Mouse (Mus musculus) testis, adult 2 months (tissue): ENCODE measurements around the gene Hilpda. TPM values are rescaled to one million over a fixed set of nuclear protein-coding genes. Genes with fewer than 3 reads are reported as not detected.

Experiments
- H3K27ac ChIP-seq: fragments of 200-500 bp; 2 replicates; pipeline ENCODE4 v1.5.1; 2012; ENCODE audit warnings: low read depth, low read length; ENCODE audit not compliant: control insufficient read depth, insufficient read depth
- H3K27me3 ChIP-seq: fragments of 200-500 bp; 2 replicates; pipeline ENCODE4 v1.6.1; 2012; ENCODE audit warnings: mild to moderate bottlenecking, low read length, moderate library complexity; ENCODE audit not compliant: control insufficient read depth, insufficient read depth
- H3K36me3 ChIP-seq: fragments of 200-500 bp; 2 replicates; pipeline ENCODE4 v1.6.1; 2012; ENCODE audit warnings: mild to moderate bottlenecking, low read length; ENCODE audit not compliant: control insufficient read depth, insufficient read depth
- H3K4me1 ChIP-seq: fragments of 200-500 bp; 2 replicates; pipeline ENCODE4 v1.6.1; 2012; ENCODE audit warnings: low read length; ENCODE audit not compliant: control insufficient read depth, insufficient read depth
- H3K4me3 ChIP-seq: fragments of 200-500 bp; 2 replicates; pipeline ENCODE4 v1.5.1; 2012; ENCODE audit warnings: low read depth, mild to moderate bottlenecking, low read length, moderate library complexity, mixed read lengths; ENCODE audit not compliant: control insufficient read depth
- CTCF ChIP-seq: fragments of 200-500 bp; IDR thresholded peaks from 2 replicates; pipeline ENCODE4 v1.5.1; 2012; ENCODE audit warnings: low read depth, mild to moderate bottlenecking, inconsistent platforms, low read length, moderate library complexity; ENCODE audit not compliant: control insufficient read depth, insufficient read depth, insufficient replicate concordance
- POLR2A ChIP-seq: fragments of 200-500 bp; IDR thresholded peaks from 2 replicates; pipeline ENCODE4 v1.6.1; 2012; ENCODE audit warnings: low read depth, mild to moderate bottlenecking, inconsistent platforms, low read length, moderate library complexity; ENCODE audit not compliant: control insufficient read depth
- polyA plus RNA-seq: library from polyadenylated mRNA; depleted of rRNA; stranded (reverse); fragments of >200 nt; gene quantifications from 2 replicates; pipeline ENCODE4 v1.2.3, GENCODE M21; 2012; rRNA removed

The Hilpda gene
- polyA plus RNA-seq, 1 experiment, result 56.2 TPM

- no peak for TF ChIP-seq POLR2A
- TF ChIP-seq CTCF, result no peak
- peak overlapping the region; percentile 81 for H3K4me3 ChIP-seq
- H3K27me3 ChIP-seq, result no peaks in the 10 kb centered on the region
- no peaks in the 10 kb centered on the region for H3K36me3 ChIP-seq
- H3K27ac ChIP-seq, result no peak overlapping the region
- no peaks in the 10 kb centered on the region for H3K4me1 ChIP-seq
Measured at GRCm38 (mm10) chr6:29317941-29318340, 45.7 kb downstream of the Hilpda start.

DNA sequence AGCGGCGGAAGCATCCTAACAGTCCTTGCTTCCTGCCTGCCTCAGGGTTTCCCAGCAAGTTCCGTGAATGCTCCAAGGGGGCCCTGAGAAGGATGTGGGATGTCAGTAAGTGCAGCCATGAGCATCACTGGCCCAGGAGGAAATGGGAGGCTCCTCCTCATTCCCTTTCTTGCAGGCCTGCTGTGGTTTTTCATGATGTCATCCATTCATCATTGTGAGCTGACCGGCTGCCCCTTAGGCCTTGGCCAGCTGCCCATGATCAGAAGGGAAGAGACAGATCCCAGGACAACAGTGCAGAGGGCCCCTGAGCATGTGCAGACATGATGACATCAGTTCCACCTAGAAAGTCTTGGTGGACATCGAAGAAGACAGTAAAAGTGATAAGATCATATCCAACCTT lies 46.6 kb downstream of the Hilpda start, which contains the start of gene Fam71f1:
Gene Fam71f1, plus strand, starts transcription at position 262 of the 400 bp plus-strand sequence.
- peak within 1 kb of the TSS; percentile 81 for H3K4me3 ChIP-seq
- H3K27me3 ChIP-seq, result no peaks in the 10 kb centered on the region
- H3K27ac ChIP-seq, result peak within 1 kb of the TSS; percentile 58
- H3K36me3 ChIP-seq, result no peaks in the 10 kb centered on the region
- no peaks in the 10 kb centered on the region for H3K4me1 ChIP-seq
- TF ChIP-seq POLR2A (peak; percentile 75; the same call in 1 of the 2 replicates), CTCF (no peak)

GRCm38 (mm10) chr6:29321586-29321985 lies 49.3 kb downstream of the Hilpda start:
- TF ChIP-seq POLR2A (no peak), CTCF (no peak)
- peak overlapping the region; percentile 69; the same call in 1 of the 2 replicates for H3K4me3 ChIP-seq
- H3K27me3 ChIP-seq, result no peaks in the 10 kb centered on the region
- H3K27ac ChIP-seq, result no peak overlapping the region
- H3K4me1 ChIP-seq, result no peaks in the 10 kb centered on the region
- H3K36me3 ChIP-seq, result no peaks in the 10 kb centered on the region

- Histone ChIP-seq H3K27me3 (no peaks in the 10 kb centered on the region), H3K27ac (no peak overlapping the region), H3K4me3 (peak overlapping the region; percentile 35), H3K4me1 (no peaks in the 10 kb centered on the region), H3K36me3 (no peaks in the 10 kb centered on the region)
- TF ChIP-seq POLR2A, result no peak
- no peak for TF ChIP-seq CTCF
Measured at GRCm38 (mm10) chr6:29322147-29322546, 49.9 kb downstream of the Hilpda start.

DNA sequence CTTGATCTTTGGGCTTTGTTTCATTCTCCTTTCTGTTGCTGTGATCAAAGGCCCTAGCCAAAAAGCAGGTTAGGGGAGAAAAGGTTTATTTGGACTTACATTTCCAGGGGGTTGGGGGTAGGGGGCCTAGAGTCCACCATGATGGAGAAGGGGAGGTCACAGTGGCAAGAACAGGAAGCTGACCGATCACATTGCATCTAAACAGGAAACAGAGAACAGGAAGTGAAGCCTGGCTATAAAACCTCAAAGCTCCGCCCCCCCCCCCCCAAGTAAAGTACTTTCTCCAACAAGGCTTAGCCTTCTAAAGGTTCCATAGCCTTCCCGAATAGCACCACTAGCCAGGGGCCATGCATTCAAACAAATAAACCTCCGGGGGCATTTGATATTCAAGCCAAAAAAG lies 50.4 kb downstream of the Hilpda start:
- H3K27ac ChIP-seq, result no peak overlapping the region; the same call in 1 of the 2 replicates
- TF ChIP-seq POLR2A, result no peak
- TF ChIP-seq CTCF, result no peak
- H3K4me3 ChIP-seq, result peak overlapping the region; percentile 16; the same call in 1 of the 2 replicates
- H3K4me1 ChIP-seq, result no peaks in the 10 kb centered on the region
- H3K27me3 ChIP-seq, result no peaks in the 10 kb centered on the region
- no peaks in the 10 kb centered on the region for H3K36me3 ChIP-seq

Other genes starting within 250 kb of the Hilpda start
- 0.99 and 1.0 TPM in 2 replicates for gene Lep, start 212.3 kb upstream of the Hilpda start, polyA plus RNA-seq
- gene Rbm28, start 107.5 kb upstream of the Hilpda start, polyA plus RNA-seq, result 27.1 and 27.5 TPM in 2 replicates
- 0.48 and 0.57 TPM in 2 replicates for gene Prrt4, start 92.9 kb upstream of the Hilpda start, polyA plus RNA-seq
- 6.1 and 7.7 TPM in 2 replicates for gene Impdh1, start 56.1 kb upstream of the Hilpda start, polyA plus RNA-seq
- gene Fam71f2, start 7.1 kb downstream of the Hilpda start, polyA plus RNA-seq, result 1,251 and 1,390 TPM in 2 replicates
- 369 and 372 TPM in 2 replicates for gene Fam71f1, start 46.7 kb downstream of the Hilpda start, polyA plus RNA-seq
- gene Calu, start 75.6 kb downstream of the Hilpda start, polyA plus RNA-seq, result 12.0 and 13.5 TPM in 2 replicates
- gene Opn1sw, start 116.0 kb downstream of the Hilpda start, polyA plus RNA-seq, result not detected in 2 replicates
- gene Ccdc136, start 123.8 kb downstream of the Hilpda start, polyA plus RNA-seq, result 927 and 1,013 TPM in 2 replicates
- 2.6 and 3.4 TPM in 2 replicates for gene Flnc, start 160.8 kb downstream of the Hilpda start, polyA plus RNA-seq
- gene Atp6v1f, start 195.2 kb downstream of the Hilpda start, polyA plus RNA-seq, result 454 and 457 TPM in 2 replicates
- gene Atp6v1fnb, start 198.9 kb downstream of the Hilpda start, polyA plus RNA-seq, result 26.9 and 31.6 TPM in 2 replicates
- gene Kcp, start 235.5 kb downstream of the Hilpda start, polyA plus RNA-seq, result 2.7 and 3.1 TPM in 2 replicates